Mouse (Mus musculus): ENCODE results near the gene Map2k5. TPM values are rescaled to one million over a fixed set of nuclear protein-coding genes. Genes with fewer than 3 reads are reported as not detected.

Map2k5 gene
- total RNA-seq, 4 experiments from 2014 or later = 32.2 to 34.9 (median 34.5) TPM

DNA sequence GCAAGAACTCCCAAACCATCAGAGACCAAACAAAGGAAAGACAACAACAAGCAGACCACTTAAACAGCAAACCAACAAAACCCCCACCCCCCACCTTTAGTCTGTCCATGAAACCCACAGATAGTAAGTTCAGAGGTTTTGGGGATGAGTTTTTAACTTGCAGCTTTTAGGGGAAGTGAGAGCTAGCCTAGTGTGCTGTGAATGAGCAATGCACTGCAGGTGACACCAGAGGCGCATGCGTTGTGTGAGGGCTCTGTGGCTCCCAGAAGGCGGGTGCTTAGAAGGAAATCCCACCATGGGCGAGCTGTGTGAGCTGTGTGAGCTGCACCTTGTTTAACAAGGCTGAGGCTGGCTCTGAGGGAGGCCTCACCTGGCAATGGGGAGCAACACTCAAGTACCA lies 184.9 kb downstream of the Map2k5 start:
- DNase-seq (ENCODE audit: low spot score in 2 of 2) = no peak

DNA sequence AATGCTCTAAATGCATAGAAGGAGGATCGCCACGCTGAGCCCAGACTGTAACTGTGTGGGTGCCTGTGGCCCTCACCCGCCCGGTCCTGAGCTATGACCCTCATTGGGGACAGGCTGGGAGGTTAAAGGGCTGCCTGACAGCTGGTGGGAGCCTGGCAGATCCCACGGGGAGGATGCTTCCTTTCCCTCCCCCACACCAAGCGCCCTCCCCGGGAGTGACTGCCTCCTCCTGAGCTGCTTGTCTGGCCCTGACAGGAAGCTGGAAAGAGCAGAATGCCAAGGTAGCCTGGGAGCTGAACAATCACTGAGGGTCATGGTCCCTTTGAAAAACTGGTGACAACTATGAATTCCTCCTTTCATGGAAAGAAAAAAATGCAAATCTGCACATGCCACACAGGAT lies 190.4 kb downstream of the Map2k5 start:
- no peak for DNase-seq (ENCODE audit: low spot score in 2 of 2)

DNA sequence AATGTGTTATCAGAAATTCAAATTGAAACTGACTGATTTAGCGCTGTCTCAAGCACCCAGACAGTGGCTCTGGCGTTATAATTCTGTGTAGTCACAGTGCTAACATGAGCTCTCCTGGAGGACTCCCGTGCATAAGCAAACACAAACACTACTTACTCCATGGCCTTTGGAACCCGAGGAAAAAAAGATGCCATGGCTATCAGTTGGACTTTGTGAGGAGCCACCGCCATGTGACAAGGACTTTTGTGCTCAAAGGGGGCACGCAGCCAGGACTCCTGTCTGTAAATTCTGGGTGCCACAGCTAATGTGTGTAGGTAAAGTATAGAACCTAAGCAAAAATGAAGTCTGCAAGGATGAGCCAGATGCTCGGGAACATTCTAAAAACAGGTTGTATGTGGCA lies 192.5 kb downstream of the Map2k5 start:
- no peak for DNase-seq (ENCODE audit: low spot score in 2 of 2)

DNA sequence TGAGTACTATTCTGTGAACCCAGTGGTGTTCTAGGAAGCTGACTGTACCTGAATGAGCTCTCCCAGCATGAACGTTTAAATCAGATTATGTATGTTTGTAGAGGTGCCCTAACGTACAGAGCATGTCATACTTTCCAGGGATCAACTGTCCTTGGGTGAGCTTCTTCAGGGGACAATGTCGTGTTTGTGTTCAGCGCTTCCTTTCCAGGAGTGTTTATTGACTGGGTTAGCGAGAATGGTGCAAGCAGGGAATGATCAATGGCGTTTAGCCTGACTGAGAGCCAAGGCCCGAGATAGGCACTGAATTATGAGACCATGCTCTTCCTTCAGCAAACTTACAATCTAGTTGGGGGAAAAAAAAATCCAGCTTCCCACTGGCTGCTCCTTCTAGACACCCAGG lies 193.8 kb downstream of the Map2k5 start:
- DNase-seq (ENCODE audit: low spot score in 2 of 2) = no peak

DNA sequence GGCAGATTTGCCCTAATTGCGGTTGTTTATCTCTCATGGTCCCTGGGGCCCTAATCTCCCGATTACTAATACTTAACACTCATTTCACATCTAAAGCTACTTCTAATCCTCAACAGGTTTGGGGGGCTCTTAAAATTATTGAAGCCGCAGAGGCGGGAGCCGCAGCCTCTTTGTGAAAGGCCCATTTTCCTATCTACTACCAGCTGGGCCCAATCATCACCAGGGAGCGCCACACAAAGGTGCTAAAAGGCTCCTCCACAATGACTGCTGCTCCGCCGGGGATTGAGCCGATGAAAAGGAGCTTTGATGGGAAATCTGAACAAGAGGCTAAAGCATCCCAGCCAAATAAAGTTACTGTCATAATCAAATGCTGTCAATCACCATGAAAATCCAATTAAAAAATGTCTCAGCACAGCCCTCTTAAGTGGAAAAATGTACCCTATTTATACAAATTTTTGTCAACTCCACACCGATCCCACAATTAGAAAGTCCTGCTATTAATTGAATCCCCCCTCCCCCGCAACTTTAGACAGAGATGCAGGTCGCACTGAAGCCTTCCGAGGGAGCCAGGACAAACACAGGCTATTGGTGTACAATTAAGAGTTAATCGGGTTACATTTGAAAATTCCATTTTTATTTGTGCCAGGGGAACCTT lies 195.3 kb downstream of the Map2k5 start:
- DNase-seq (ENCODE audit: low spot score in 2 of 2) = no peak

DNA sequence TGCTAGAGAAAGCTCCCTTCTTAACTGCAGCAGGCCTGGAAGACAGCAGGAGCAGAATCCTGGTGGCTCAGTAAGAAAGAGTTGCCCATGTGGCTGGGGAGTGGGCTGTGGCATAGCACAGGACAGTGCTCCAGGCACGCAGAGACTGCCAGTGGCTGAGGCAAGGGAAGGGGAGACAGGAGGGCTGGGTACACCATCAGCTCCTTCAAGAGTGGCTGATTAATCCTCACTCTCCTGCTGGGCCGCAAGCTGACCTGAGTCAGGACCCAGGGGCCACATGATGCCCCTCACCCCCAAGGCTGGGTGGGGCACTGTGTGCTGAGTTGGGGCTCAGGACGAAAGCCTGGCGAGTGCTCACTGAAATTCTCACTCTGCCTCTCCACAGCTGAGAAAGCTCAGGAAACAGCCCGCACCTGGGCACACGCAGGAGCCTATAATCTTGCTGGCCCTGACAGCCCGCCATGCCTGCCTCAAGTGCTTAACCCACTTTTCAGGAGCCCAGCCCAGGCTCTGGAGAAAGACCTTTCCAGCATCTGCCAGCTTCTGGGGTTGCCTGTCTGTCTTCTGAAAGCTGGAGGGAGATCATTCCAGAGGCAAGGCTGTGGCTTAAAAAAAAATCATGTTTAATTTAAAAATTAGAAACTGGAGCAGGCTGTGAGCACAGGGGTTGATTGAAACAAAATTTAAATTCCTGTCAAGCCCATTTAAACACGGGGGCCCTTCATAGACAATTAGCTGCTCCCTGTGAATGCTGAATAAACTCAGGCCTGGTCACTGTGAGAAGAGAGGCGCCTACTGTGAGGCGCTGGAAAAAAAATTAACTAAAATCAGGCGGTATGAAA lies 196.1 kb downstream of the Map2k5 start:
- DNase-seq (ENCODE audit: low spot score in 2 of 2) = no peak

DNA sequence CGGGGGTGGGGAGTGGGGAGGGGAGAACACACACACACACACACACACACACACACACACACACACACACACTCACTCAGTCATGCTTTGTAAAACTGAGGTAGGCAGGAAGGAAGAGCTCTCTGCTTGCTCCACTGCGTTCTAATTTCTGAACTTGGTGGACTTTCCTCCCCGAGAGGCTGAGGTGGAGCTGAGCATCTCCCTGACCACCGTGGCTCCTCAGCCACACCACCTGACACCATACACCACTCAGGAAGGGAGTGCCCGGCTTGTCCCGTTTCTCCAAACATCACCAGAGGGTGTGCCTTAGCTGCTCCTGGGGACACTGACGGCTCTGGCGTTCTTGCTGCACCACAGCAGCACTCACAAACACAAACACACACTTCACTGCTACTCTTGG lies 199.4 kb downstream of the Map2k5 start:
- no peak for DNase-seq (ENCODE audit: low spot score in 2 of 2)

DNA sequence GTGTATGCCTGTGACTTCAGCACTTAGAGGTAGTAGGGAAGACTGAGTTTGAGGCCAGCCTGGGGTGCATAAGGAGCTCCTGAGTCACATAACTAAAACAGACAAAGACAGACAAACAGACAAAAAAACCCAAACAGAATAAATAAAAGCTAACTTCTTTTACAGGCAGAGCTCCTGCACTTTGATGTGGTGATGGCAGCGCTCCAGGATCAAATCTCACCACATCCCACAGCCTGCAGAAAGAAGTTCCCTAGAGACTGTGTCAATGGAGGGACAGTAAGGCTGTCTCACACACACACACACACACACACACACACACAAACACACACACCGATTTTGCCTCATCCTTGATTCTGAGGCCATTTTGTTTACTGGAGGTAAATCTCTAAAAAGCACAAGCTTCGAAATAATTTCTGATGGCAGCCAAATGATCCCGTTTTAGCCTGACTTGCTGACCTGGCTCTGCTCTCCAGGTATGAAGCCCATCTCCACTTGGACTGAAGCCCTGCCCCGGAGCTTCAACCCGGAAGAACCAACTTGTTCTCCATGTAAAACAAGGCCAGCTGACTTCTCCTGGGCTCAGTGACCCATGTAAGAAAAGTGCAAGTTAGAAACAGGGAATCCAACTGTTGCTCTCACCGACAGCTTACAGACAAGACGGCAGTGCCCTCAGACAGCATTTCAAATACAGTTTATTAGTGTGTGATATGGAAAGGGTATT lies 203.5 kb downstream of the Map2k5 start:
- DNase-seq (ENCODE audit: low spot score in 2 of 2) = no peak

DNA sequence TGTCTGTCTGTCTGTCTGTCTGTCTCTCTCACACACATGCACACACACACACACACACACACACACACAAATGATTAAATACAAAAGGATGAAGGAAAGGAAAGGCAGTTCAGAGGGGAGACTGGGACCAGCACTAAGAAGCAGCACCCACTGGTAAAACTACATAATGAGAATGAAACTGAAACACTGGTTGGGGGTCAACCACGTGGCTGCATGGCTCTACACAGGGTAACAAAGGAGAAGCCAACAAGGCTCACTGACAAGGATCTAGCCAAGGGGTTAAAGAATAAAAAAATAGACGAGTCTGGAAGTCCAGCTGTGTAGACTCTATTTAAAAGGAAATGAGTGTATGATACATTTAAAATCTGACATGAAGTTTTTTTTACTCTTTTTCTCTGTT lies 205.8 kb downstream of the Map2k5 start:
- DNase-seq (ENCODE audit: low spot score in 2 of 2) = no peak

DNA sequence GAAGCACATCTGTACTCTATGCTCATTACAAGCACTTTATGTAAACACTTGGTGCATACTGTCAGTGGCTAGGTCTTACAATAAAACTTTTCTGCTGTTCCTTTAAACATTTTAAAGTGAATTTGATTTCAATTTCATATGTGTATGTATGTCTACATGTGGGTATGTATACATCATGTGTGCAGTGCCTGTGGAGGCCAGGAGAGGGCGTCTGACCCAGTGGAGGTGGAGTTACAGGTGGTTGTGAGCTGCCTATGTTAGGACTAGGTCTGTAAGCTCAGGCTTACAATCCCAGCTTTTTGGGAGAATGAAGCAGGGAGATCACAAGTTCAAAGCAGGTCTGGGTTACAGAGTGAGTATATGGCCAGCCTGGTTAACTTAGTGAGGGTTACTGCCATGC lies 208.6 kb downstream of the Map2k5 start:
- DNase-seq (ENCODE audit: low spot score in 2 of 2) = no peak

DNA sequence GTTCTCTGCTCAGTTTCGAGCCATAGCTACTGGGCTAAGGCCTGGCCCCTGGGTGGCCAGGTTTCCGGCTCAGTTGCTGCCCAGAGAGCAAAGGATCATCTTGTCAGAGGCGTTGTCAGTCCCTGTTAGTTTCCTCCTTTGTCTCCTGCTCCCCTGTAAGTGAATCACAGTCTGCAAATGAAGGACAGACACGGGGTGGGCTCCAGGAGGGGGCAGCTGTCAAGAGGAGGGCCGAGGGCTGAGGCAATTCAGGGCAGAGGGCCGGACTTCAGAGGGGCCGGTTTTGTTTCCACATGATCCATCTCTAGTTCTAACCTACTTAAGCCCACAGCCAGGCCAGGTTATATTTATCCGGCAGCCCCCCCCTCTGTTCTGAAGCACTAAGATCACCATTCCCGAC lies 212.6 kb downstream of the Map2k5 start:
- DNase-seq (ENCODE audit: low spot score in 2 of 2) = no peak

DNA sequence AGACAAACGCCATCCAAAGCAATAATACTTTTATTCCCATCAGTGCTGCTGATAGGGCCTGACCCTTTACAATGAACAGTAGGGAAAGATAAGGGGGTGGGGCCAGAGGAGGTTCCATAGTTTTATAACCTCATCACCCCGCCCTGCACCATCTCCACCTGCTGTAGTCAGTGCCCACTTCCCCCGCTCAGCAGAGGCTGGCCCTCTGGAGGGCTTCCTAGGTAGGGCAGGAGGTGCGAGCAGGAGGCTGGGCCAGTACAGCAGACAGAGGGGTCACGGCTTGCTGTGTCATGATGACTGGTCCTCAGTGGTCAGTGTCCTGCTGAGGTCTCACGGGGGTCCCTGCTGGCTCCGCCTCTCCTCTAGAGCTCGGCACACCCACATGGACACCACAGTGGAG lies 213.9 kb downstream of the Map2k5 start:
- no peak for DNase-seq (ENCODE audit: low spot score in 2 of 2)

DNA sequence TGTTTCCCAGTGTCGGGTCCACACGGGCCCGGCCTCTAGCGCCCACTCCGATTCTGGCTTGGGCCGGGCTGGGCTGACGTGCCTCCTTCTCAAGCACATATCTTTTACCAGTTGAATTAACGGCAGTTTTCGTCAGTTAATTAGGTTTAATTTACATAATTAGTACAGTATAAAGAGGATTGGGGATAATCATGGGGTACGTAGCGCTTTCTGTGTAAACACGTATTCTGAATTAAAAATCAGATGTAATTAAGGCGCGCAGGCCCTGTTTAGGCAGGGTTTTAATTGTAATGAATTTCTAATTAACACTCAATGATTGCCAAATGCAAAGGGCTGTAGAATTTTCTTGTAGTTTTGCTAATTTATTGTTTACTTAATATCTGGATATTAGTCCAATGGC lies 225.8 kb downstream of the Map2k5 start:
- DNase-seq (ENCODE audit: low spot score in 2 of 2) = no peak

DNA sequence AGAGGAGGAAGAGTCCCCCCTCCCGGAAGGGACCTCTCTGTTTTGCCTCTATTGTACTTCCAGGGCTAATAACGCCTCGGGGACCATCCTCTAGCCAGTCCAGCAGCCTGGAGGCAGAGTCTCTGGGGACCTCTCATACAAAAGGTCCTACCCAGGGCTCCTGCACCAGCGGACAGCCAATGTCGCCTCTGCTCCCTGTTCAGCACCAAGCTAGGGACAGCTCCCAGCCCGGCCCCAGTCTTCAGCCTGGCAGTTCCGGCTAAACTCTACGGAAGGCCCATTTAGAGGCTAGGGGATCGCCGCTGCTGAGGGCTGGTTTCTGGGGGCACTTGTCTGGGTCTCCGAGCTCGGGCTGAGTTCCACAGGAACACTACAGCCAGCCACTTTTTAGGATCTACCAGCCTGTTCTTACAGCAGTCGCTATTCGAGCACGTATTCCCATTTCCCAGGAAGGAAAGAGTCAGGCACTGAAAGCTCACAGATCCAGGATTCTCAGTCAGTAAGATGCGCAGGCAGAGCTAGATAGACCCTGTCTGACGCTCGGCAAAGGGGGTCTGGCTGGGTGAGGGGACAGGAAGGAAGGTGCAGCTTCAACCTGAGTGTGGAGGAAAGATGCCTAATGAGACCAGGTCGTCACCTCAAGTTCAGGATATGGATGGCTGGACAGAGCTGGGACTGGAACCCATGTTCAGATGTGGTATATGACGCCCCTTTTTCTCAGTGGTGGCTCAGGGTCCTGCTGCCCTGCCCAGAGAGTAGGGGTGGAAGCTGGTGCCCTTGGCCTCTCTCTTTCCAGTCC lies 226.4 kb downstream of the Map2k5 start:
- no peak for DNase-seq (ENCODE audit: low spot score in 2 of 2)

DNA sequence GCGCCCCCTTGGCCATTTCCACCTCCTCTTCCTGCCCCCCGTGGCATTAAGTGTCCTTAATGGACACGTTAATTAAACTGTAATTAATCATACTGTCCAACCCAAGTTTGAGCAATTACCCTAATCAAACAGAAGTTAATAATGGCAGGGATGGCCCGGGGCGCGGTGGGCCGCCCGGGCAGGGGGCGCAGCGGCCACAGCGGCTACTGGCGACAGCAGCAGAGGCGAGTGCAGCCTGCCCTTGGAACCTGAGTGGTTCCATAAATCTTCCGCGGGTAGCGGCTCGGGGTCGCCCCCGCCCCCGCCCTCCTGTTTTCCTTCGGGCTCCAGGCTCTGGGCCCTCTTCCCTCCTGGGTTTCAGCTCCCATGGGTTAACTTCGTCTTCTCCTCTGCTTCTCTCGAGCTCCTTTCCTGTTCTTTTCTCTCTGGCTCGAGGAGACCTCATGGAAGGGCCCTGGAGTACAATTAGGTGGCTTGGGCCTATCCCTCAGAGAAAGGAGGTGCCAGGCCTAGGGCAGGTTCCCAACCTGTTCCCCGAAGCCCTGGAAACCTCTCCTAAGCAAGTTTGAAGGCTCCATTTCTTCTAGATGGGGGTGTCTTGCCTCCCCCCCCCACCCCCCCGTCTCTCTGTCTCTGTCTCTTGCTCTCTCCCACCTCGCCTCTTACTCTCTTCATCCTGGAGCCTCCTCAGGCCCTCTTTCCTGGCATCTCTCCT lies 227.5 kb downstream of the Map2k5 start:
- DNase-seq (ENCODE audit: low spot score in 2 of 2) = no peak

DNA sequence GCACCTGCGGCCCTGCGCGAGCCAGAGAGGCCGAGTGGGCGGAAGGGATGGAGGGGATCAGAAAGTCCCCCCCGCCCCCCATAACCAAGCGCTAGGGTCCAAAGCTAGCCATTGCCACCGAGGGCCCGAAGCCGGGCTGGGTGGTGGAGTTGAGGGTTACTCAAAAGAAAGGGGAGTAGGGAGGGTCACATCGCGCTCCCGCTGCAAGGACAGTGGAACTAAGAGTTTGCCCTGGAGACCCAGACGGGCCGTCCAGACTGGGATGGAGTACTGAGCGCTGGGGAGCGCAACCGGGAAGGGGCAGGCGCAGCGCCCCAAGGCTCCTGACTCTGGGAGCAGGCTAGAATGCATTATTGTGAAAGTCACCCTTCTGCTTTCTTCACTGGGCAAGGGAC lies 228.3 kb downstream of the Map2k5 start:
- DNase-seq (ENCODE audit: low spot score in 2 of 2) = no peak

DNA sequence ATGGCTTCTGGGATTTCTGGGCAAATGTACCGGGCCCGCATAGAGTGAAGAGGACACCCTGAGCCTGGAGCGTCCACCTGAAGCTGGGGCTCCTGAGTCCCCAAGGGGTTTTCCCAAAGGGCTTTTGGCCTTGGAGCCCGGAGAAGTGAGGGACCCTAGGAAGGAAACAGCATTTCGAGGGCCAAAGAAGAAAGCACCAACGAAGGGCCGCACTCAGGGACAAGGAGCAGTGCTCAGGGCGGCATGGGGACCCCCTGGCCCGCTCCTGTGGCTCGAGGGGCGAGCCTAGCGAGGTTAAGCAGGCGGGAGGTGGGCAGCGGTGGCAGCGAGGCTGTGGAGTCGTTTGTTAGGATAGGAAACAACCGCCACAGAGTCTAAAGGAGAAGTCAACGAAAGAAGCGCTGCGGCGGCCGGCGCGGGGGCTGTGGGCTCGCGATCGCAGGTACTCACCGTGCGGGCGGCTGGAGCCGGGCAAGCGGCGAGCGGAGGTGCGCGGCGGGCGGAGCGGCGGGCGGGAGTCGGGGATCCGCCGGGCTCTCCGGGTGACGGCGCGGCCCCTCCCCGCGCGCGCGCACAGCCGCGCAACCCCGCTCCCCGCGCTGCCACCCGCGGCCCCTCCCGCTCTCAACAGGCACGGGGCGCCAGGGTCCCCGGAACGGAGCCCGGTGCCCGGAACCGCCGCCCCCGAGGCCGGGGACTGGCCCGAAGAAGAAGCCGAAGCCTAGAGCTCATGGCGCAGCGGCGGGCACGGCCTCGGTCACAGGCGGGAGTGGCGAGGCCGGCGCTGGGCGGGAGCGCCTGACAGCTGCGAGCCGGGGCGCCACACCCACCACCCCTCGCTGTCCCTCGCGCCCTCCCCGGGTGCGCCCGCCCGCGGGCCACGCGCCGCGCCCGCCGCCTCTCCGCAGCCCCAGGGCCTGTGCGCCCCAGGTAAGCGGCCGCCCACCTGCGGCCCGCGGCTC lies 229.0 kb downstream of the Map2k5 start, which contains the start of gene Skor1:
Skor1 (minus strand) TSS at position 552 of the 962 bp plus-strand sequence.
- no peak for DNase-seq (ENCODE audit: low spot score in 2 of 2)

DNA sequence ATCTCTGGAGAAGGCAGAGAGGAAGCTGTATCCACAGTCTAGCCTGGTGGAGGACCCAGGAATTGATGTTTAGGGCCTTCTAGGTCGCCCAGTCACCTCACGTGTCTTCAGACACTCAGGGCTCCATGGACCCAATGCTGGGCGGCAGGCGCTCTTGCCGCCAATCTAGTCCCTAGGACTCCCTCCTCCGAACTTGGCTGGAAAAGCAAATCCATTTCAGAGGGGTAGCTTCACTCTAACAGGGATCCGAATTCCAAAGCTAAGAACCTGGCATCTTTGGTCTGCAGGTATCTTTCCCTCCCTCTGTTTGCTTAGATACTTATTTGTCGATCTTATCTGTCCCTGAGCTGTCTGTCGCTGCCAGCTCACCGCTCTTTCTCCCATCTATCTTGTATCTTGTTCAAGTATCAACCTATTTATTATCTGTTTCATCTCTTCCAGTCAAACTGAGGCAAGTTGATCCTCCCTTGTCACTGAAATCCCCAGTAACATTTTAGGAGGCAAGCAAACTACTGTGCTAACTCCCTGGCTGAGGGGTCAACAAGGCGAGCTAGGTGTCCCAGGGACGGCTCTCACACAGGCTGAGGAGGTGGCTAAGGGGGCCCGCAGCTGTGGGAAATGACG lies 229.8 kb downstream of the Map2k5 start:
- no peak for DNase-seq (ENCODE audit: low spot score in 2 of 2)

DNA sequence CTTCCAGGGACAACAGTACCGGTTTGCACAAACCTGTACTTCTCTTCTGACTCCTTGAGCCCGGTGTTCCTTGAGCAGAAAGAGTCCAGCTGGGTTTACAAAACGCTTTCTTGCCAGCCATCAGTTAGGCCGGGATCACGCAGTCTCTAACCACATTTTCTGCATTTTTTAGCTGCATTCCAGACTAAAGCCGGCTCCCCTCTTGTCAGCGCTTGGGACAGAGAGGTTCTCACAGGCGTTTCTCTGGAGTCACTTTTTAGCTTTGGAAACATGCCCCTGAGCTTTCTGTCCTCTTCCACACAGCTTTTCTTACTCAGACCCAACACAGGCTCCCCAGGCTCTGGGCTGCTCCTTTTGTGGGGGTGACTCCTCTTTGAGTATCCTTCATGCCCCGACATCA lies 230.4 kb downstream of the Map2k5 start:
- no peak for DNase-seq (ENCODE audit: low spot score in 2 of 2)

Measured in layer of hippocampus, adult 8-10 months (tissue).